Mouse (Mus musculus): Measurements from ENCODE around the gene Tmigd3.

DNA sequence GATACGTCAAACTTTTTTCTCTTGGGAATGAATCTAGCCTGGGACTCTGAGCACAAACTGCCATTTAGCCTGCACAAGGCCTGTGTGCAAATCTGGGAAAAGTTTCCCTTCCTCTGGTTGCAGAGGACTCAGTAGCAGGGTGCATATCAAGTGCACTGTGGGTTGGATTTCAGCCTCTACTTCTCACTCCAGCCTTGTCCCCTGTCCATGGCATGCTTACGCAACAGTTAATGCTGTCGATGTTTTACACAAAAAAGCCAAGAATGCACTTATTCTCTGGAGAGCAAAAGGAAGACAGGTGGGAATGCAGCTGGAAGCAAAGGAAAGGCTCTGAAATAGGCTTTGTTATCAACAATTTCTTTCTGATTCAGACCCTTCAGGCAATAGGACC is 47.6 kb downstream of the Tmigd3 start:
- no peak for TF ChIP-seq CTCF (IDR thresholded peaks at IDR 0.05; ENCODE audit: low read depth)
- no peak for TF ChIP-seq EP300 (IDR thresholded peaks at IDR 0.05; ENCODE audit: low read depth)
